Mouse (Mus musculus): ENCODE measurements around the gene Hist1h3a.
"Not testable (repeated sequence)": the region's sequence is repeated elsewhere in the genome, so short reads cannot be mapped to it uniquely, and the experiment has no call there.

The Hist1h3a gene

GRCm38 (mm10) chr13:23740910-23741309 is 21.3 kb downstream of the Hist1h3a start:
- no peak for DNase-seq

DNA sequence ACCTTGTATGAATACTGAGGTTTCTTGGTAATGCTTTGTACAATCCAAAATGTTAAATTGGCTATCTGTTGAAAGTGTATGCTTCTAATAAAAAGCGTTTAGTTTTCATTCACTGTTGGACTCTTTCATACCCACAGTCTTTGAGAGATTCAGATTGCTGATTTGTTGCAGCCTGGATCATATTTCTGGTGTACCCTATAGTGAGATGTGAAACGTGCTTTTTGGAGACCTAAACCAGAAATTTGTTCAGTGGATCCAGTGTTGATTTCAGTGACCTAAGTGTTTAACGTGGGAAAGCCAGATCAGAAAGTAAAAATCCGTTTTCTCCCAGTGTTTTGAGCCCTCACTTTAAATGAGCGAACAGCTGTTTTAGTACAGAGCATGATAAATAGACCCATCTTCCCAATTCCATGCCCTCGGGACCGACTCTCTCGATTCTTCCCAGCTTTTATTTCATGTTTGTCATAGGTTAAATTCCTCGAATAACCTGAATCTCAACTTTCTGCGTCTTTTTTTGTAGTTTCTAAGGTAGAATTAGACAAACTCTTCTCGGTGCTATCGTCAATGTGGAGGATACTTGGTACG is 21.8 kb downstream of the Hist1h3a start:
- DNase-seq, result no peak

DNA sequence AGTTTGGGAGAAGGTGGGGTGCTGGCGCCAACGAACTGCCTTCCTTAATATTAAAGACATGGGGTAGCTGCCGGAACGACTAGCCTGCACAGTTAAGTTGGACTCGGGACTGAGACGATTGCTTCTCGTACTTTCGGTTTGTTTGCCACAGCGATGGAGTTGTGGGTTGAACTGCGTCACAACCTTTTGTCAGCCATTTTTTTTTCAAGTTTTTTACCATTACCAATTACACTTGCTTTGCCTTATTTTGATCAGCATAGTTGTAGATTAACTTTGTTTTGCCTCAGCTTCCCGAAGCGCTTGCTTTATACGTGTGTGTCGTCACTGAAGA is 22.3 kb downstream of the Hist1h3a start:
- DNase-seq, result no peak

- DNase-seq, result peak; percentile 80 to 87
Measured at GRCm38 (mm10) chr13:23739069-23739921, 22.9 kb downstream of the Hist1h3a start.

DNA sequence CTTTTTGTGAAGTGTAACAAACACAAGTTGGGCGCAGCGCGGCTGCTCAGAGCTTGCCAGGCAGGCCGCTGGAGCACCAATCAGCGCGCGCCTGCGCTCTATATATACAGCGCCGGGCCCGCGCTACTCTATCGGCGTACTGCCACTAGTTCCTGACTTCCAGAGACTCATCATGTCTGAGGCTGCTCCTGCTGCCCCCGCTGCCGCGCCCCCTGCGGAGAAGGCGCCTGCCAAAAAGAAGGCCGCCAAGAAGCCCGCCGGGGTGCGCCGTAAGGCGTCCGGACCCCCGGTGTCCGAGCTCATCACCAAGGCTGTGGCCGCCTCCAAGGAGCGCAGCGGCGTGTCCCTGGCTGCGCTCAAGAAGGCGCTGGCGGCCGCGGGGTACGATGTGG is 23.5 kb downstream of the Hist1h3a start, which contains the start of gene Hist1h1c:
Hist1h1c (plus strand) TSS at position 132 of the 392 bp plus-strand sequence.
- DNase-seq, result peak; percentile 78 to 84

DNA sequence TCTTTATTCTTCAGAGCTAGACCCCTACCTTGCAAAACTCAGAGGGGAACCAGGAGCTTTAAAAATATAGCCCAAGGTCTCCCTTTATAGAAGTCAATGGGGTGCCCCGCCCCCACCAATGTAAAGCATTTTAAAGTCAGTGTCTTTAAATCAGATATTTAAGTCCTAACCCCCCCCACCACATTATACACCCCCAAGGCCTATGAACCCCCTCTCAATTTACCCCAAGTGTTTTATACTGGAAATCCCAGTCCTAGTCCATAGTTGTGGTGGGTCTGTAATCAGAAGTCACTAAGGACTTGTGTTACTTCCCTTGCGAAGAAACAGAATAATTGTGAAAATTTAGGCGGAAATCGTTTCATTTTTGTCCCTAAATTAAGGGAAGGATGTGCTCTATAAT is 24.1 kb downstream of the Hist1h3a start:
- peak in 1 of 2 experiments; percentile 24 for DNase-seq

GRCm38 (mm10) chr13:23737091-23737490 is 25.1 kb downstream of the Hist1h3a start:
- no peak for DNase-seq

GRCm38 (mm10) chr13:23732156-23732804 is 29.9 kb downstream of the Hist1h3a start:
- peak in 1 of 2 experiments; percentile 45 for DNase-seq

GRCm38 (mm10) chr13:23730479-23730878 is 31.7 kb downstream of the Hist1h3a start:
- DNase-seq, result no peak

DNA sequence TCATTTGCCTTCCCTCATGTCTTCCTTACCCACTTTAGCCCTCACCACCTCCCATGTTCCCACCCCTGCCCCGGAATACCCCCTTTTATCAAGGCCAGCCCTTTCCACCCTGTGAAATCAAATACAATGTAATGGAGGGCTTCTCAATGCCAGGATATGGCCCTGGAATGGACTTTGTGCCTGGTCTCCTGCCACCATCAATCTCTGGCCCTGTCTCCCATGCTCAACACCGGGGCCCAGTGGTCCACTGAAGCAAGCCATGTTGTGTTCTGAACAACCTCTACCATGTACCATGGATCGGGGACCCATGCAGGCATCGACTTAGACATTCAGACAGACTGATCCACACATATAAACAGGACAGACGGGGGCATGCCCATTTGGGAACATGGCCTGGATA is 32.5 kb downstream of the Hist1h3a start:
- no peak for DNase-seq

- DNase-seq, result no peak
Measured at GRCm38 (mm10) chr13:23729192-23729525, 33.0 kb downstream of the Hist1h3a start.

GRCm38 (mm10) chr13:23728472-23729191 is 33.6 kb downstream of the Hist1h3a start:
- no peak for DNase-seq

- no peak for DNase-seq
Measured at GRCm38 (mm10) chr13:23725213-23725612, 37.0 kb downstream of the Hist1h3a start.

DNA sequence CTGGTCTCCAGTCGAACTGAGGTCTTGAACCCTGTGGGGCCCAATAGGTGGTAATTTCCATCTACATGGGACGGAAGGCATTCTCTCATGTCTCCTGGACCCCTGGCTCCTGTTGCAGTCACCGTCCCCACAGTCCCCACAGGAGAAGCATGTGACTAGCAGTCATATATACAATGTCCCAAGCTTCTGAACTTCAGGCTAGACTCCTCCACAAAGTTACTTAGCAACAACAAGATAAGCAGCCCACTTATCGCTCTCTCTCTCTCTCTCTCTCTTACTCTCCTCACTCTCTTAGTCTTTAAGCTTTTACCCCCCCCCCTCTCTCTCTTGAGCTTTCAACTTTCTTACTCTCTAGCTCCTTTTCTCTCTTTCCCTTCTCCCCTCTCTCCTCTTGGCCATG is 37.9 kb downstream of the Hist1h3a start:
- no peak for DNase-seq

DNA sequence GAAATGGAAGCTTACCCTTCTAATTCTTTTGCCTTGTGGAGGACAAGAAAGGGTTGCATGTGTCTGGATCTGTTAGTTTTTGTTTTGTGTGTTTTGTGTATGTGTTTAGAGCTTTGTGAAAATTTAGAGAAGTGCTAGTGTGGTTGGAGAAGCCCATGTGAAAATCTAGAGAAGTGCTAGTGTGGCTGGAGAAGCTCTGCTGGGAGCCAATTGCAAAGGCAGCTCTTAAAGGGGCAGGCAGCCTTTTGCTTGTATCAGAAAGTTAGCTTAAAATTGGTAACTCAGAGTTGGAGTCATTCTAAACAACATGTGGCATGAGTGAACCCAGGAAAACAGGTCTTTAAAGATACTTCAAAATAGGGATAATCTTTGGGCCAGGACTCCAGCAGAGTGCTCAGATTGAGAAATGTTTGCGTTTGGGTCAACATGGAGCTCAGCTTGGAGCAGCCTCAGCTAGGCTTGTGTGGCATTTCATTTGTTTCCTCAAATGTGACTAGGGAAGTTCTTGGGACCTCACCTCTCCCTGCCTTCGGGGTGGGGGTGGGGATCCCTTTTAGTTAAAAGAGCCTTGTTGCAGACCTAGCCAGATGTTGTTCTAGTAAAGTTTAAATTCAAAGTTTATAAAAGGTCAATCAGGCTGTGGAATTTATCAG is 44.5 kb downstream of the Hist1h3a start:
- not testable (repeated sequence) for DNase-seq

DNA sequence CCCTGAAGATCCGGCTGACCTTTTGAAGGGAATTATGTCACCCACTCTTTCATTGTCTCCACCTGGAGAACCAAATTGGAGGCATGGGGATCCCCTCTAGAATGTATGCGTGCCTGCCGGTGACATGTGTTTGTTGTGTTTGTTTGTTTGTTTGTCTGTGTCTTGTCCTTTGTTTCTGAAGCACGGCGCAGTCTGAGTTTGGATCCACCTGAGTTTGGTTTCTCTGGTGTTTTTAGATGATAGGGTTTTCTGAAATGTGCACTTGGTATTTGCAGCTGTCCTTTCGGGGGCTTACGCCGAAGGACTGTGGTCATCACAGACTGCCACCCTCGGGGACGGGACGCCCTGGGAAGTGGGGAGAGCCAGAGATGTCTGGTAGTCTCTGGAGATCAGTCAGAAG is 45.0 kb downstream of the Hist1h3a start:
- no peak for DNase-seq

GRCm38 (mm10) chr13:23716261-23717042 is 45.7 kb downstream of the Hist1h3a start:
- DNase-seq, result no peak
